Mouse (Mus musculus): ENCODE results near the gene Ddit4. TPM values are rescaled to one million over a fixed set of nuclear protein-coding genes. Genes with fewer than 3 reads are reported as not detected.

Ddit4 gene
- polyA plus RNA-seq, 1 experiment from 2014 or later: 90.7 TPM

- H3K4me1 ChIP-seq (replicated peaks): peaks cover 68% of the 10 kb centered on the region
- H3K27me3 ChIP-seq: no peaks in the 10 kb centered on the region
- peak overlapping the region; percentile 84 for H3K27ac ChIP-seq
- H3K9ac ChIP-seq (replicated peaks): no peak overlapping the region
- no peak overlapping the region for H3K4me2 ChIP-seq
- WGBS: 75% methylated on average over 8 of the region's 8 CpGs
- H3K4me3 ChIP-seq (replicated peaks): no peak overlapping the region
- H3K36me3 ChIP-seq: peaks cover 13% of the 10 kb centered on the region
- ATAC-seq (ENCODE audit: insufficient number of reproducible peaks, insufficient read depth, low FRiP score, low TSS enrichment, low read depth): no peak
- H3K9me3 ChIP-seq: no peaks in the 10 kb centered on the region
Measured at GRCm38 (mm10) chr10:59901986-59902605, 49.5 kb downstream of the Ddit4 start.

- WGBS: 83% methylated on average over 1 of the region's 1 CpGs
- H3K4me2 ChIP-seq: no peak overlapping the region
- H3K9ac ChIP-seq (replicated peaks): no peak overlapping the region
- H3K27ac ChIP-seq: peak overlapping the region; percentile 84
- no peaks in the 10 kb centered on the region for H3K27me3 ChIP-seq
- H3K9me3 ChIP-seq: no peaks in the 10 kb centered on the region
- peaks cover 20% of the 10 kb centered on the region for H3K36me3 ChIP-seq
- peaks cover 73% of the 10 kb centered on the region for H3K4me1 ChIP-seq (replicated peaks)
- no peak for ATAC-seq (ENCODE audit: insufficient number of reproducible peaks, insufficient read depth, low FRiP score, low TSS enrichment, low read depth)
- H3K4me3 ChIP-seq (replicated peaks): no peak overlapping the region
Measured at GRCm38 (mm10) chr10:59901463-59901862, 50.2 kb downstream of the Ddit4 start.

- Histone ChIP-seq H3K9me3 (no peaks in the 10 kb centered on the region), H3K4me1 (replicated peaks) (peaks cover 73% of the 10 kb centered on the region), H3K9ac (replicated peaks) (no peak overlapping the region), H3K36me3 (peaks cover 25% of the 10 kb centered on the region), H3K4me2 (no peak overlapping the region), H3K4me3 (replicated peaks) (no peak overlapping the region), H3K27me3 (no peaks in the 10 kb centered on the region), H3K27ac (peak overlapping the region; percentile 96; the same call in 1 of the 2 replicates)
- 54% methylated on average over 4 of the region's 4 CpGs for WGBS
- ATAC-seq (ENCODE audit: insufficient number of reproducible peaks, insufficient read depth, low FRiP score, low TSS enrichment, low read depth): no peak
Measured at GRCm38 (mm10) chr10:59900939-59901338, 50.7 kb downstream of the Ddit4 start.

- H3K4me2 ChIP-seq: peak overlapping the region; percentile 46
- H3K27me3 ChIP-seq: no peaks in the 10 kb centered on the region
- peak overlapping the region; percentile 55; the same call in 1 of the 2 replicates for H3K9ac ChIP-seq (replicated peaks)
- H3K27ac ChIP-seq: peak overlapping the region; percentile 96
- peaks cover 33% of the 10 kb centered on the region for H3K36me3 ChIP-seq
- WGBS: 24% methylated on average over 4 of the region's 4 CpGs
- ATAC-seq (ENCODE audit: insufficient number of reproducible peaks, insufficient read depth, low FRiP score, low TSS enrichment, low read depth): no peak
- peaks cover 73% of the 10 kb centered on the region for H3K4me1 ChIP-seq (replicated peaks)
- H3K9me3 ChIP-seq: no peaks in the 10 kb centered on the region
- 0 out of 2 replicates have a peak overlapping the region, but pooled peaks have one; percentile 7 for H3K4me3 ChIP-seq (replicated peaks)
Measured at GRCm38 (mm10) chr10:59900174-59900435, 51.5 kb downstream of the Ddit4 start.

Other genes starting within 250 kb of the Ddit4 start
- 74.9 and 80.5 TPM in 2 replicates for gene Micu1, start 249.4 kb downstream of the Ddit4 start, polyA plus RNA-seq (2016; fragmentation: Nextera tagmentation; extraction: Ambion mirVana)
- 17.6 and 20.7 TPM in 2 replicates for gene Dnajb12, start 72.3 kb downstream of the Ddit4 start, polyA plus RNA-seq (2016; fragmentation: Nextera tagmentation; extraction: Ambion mirVana)
- 44.2 and 46.7 TPM in 2 replicates for gene Ascc1, start 51.0 kb upstream of the Ddit4 start, polyA plus RNA-seq (2016; fragmentation: Nextera tagmentation; extraction: Ambion mirVana)
- gene Anapc16, start 51.3 kb upstream of the Ddit4 start, polyA plus RNA-seq (2016; fragmentation: Nextera tagmentation; extraction: Ambion mirVana): 126 and 132 TPM in 2 replicates
- 4.1 and 4.4 TPM in 2 replicates for gene Spock2, start 154.4 kb upstream of the Ddit4 start, polyA plus RNA-seq (2016; fragmentation: Nextera tagmentation; extraction: Ambion mirVana)

All from limb, embryonic 12.5 days (tissue).